Mouse (Mus musculus) stomach, embryonic 14.5 days (tissue): ENCODE measurements around the gene Id1. TPM values are rescaled to one million over a fixed set of nuclear protein-coding genes. Genes with fewer than 3 reads are reported as not detected.

Source experiments
- ATAC-seq: fragments of 200-750 bp; cut with Nextera tagmentation; 2 replicates; pipeline ENCODE4 v1.8.0; 2017; ENCODE audit warnings: low read depth, moderate TSS enrichment; ENCODE audit not compliant: insufficient number of reproducible peaks, insufficient read depth, low FRiP score
- H3K27ac ChIP-seq: fragments of 300-500 bp; sonication (generic); 2 replicates; pipeline ENCODE4 v1.5.1; 2014; ENCODE audit warnings: mild to moderate bottlenecking, low read length, moderate library complexity, mixed read lengths
- H3K27me3 ChIP-seq: fragments of 300-500 bp; sonication (generic); 2 replicates; pipeline ENCODE4 v1.6.1; 2014; ENCODE audit warnings: low read length, control low read depth, mixed read lengths; ENCODE audit not compliant: control insufficient read depth, insufficient read depth
- H3K36me3 ChIP-seq: fragments of 300-500 bp; sonication (generic); 2 replicates; pipeline ENCODE4 v1.6.1; 2014; ENCODE audit warnings: mild to moderate bottlenecking, control low read depth, low read length, moderate library complexity, mixed read lengths; ENCODE audit not compliant: control insufficient read depth, insufficient read depth
- H3K4me1 ChIP-seq: fragments of 300-500 bp; sonication (generic); 2 replicates; pipeline ENCODE4 v1.6.1; 2014; ENCODE audit warnings: low read length, control low read depth, mixed read lengths; ENCODE audit not compliant: control insufficient read depth, insufficient read depth
- H3K4me2 ChIP-seq: fragments of 300-500 bp; sonication (generic); replicated peaks from 2 replicates; pipeline ENCODE4 v1.6.1; 2014; ENCODE audit warnings: low read depth, low read length, control low read depth
- H3K4me3 ChIP-seq: fragments of 300-500 bp; sonication (generic); 2 replicates; pipeline ENCODE4 v1.5.1; 2014; ENCODE audit warnings: low read depth, low read length, control low read depth
- H3K9ac ChIP-seq: fragments of 300-500 bp; sonication (generic); replicated peaks from 2 replicates; pipeline ENCODE4 v1.6.1; 2014; ENCODE audit warnings: low read depth, mild to moderate bottlenecking, control low read depth, low read length, moderate library complexity, mixed read lengths
- H3K9me3 ChIP-seq: fragments of 300-500 bp; sonication (generic); 2 replicates; pipeline ENCODE4 v1.6.1; 2016; ENCODE audit warnings: low read depth, low read length, control low read depth; ENCODE audit not compliant: control insufficient read depth
- WGBS: fragments of 180-500 bp; shearing (Covaris S2); extraction: QIAGEN DNeasy Blood & Tissue Kit; methylation state at CpG from one replicate; pipeline ENCODE4 v1.1.7; 2014; 5-methylcytosine and 5-hydroxymethylcytosine counted together
- polyA plus RNA-seq: library from polyadenylated mRNA; unstranded; fragments of >200 nt; fragmentation: Nextera tagmentation; extraction: Ambion mirVana; gene quantifications from 2 replicates; pipeline ENCODE4 v1.2.1, GENCODE M21; 2014

The Id1 gene
- polyA plus RNA-seq, 1 experiment from 2014 or later = 147 TPM

- Histone ChIP-seq H3K27me3 (no peaks in the 10 kb centered on the region), H3K27ac (no peak overlapping the region), H3K36me3 (no peaks in the 10 kb centered on the region), H3K4me1 (peaks cover 17% of the 10 kb centered on the region; the same call in 1 of the 2 replicates), H3K4me2 (peak overlapping the region; percentile 19; the same call in 1 of the 2 replicates), H3K9ac (no peak overlapping the region), H3K4me3 (no peak overlapping the region), H3K9me3 (no peaks in the 10 kb centered on the region)
- WGBS = 11% methylated on average over 14 of the region's 14 CpGs
- ATAC-seq = no peak
Observed at GRCm38 (mm10) chr2:152764172-152765044, 28.4 kb downstream of the Id1 start.

GRCm38 (mm10) chr2:152765045-152765674 lies 29.1 kb downstream of the Id1 start:
- no peak overlapping the region for H3K27ac ChIP-seq
- H3K4me3 ChIP-seq = no peak overlapping the region
- 46% methylated on average over 7 of the region's 7 CpGs for WGBS
- H3K9ac ChIP-seq = no peak overlapping the region
- H3K4me2 ChIP-seq = no peak overlapping the region
- H3K27me3 ChIP-seq = no peaks in the 10 kb centered on the region
- H3K4me1 ChIP-seq = peaks cover 17% of the 10 kb centered on the region; the same call in 1 of the 2 replicates
- no peak for ATAC-seq
- no peaks in the 10 kb centered on the region for H3K36me3 ChIP-seq
- no peaks in the 10 kb centered on the region for H3K9me3 ChIP-seq

- no peak overlapping the region for H3K9ac ChIP-seq
- no peaks in the 10 kb centered on the region for H3K36me3 ChIP-seq
- H3K4me2 ChIP-seq = peak overlapping the region; percentile 29; the same call in 1 of the 2 replicates
- no peaks in the 10 kb centered on the region for H3K27me3 ChIP-seq
- peak; percentile 53; the same call in 1 of the 2 replicates for ATAC-seq
- H3K4me1 ChIP-seq = peaks cover 17% of the 10 kb centered on the region; the same call in 1 of the 2 replicates
- WGBS = 15% methylated on average over 25 of the region's 25 CpGs
- no peak overlapping the region for H3K27ac ChIP-seq
- H3K9me3 ChIP-seq = no peaks in the 10 kb centered on the region
- H3K4me3 ChIP-seq = no peak overlapping the region
Observed at GRCm38 (mm10) chr2:152766387-152767123, 30.5 kb downstream of the Id1 start.

GRCm38 (mm10) chr2:152767618-152768271 lies 31.7 kb downstream of the Id1 start:
- no peak overlapping the region for H3K4me3 ChIP-seq
- H3K4me2 ChIP-seq = no peak overlapping the region
- H3K9ac ChIP-seq = no peak overlapping the region
- H3K27me3 ChIP-seq = no peaks in the 10 kb centered on the region
- no peaks in the 10 kb centered on the region for H3K9me3 ChIP-seq
- ATAC-seq = peak; percentile 26; the same call in 1 of the 2 replicates
- H3K36me3 ChIP-seq = no peaks in the 10 kb centered on the region
- H3K27ac ChIP-seq = no peak overlapping the region
- peaks cover 17% of the 10 kb centered on the region; the same call in 1 of the 2 replicates for H3K4me1 ChIP-seq
- 55% methylated on average over 12 of the region's 12 CpGs for WGBS

GRCm38 (mm10) chr2:152769677-152770076 lies 33.6 kb downstream of the Id1 start:
- no peak overlapping the region for H3K27ac ChIP-seq
- peaks cover 10% of the 10 kb centered on the region; the same call in 1 of the 2 replicates for H3K4me1 ChIP-seq
- no peaks in the 10 kb centered on the region for H3K27me3 ChIP-seq
- no peak overlapping the region for H3K9ac ChIP-seq
- ATAC-seq = no peak
- H3K4me2 ChIP-seq = no peak overlapping the region
- no peak overlapping the region for H3K4me3 ChIP-seq
- no peaks in the 10 kb centered on the region for H3K9me3 ChIP-seq
- H3K36me3 ChIP-seq = no peaks in the 10 kb centered on the region
- 66% methylated on average over 7 of the region's 7 CpGs for WGBS

- Histone ChIP-seq H3K4me2 (no peak overlapping the region), H3K27ac (no peak overlapping the region), H3K4me3 (no peak overlapping the region), H3K4me1 (0 out of 2 replicates have a peak, but pooled peaks cover 6% of the 10 kb centered on the region), H3K27me3 (no peaks in the 10 kb centered on the region), H3K9me3 (no peaks in the 10 kb centered on the region), H3K9ac (no peak overlapping the region), H3K36me3 (no peaks in the 10 kb centered on the region)
- WGBS = 89% methylated on average over 9 of the region's 9 CpGs
- no peak for ATAC-seq
Observed at GRCm38 (mm10) chr2:152771571-152771970, 35.5 kb downstream of the Id1 start.

GRCm38 (mm10) chr2:152772231-152772630 lies 36.2 kb downstream of the Id1 start:
- no peak for ATAC-seq
- H3K4me1 ChIP-seq = no peaks in the 10 kb centered on the region
- 25% methylated on average over 1 of the region's 1 CpGs for WGBS

GRCm38 (mm10) chr2:152775357-152775756 lies 39.3 kb downstream of the Id1 start:
- 79% methylated on average over 4 of the region's 4 CpGs for WGBS
- ATAC-seq = no peak
- H3K9ac ChIP-seq = no peak overlapping the region

More at GRCm38 (mm10) chr2:152772231-152772630, 36.2 kb downstream of the Id1 start:
- H3K4me3 ChIP-seq = no peak overlapping the region
- H3K36me3 ChIP-seq = no peaks in the 10 kb centered on the region
- H3K9ac ChIP-seq = no peak overlapping the region
- no peak overlapping the region for H3K4me2 ChIP-seq
- no peaks in the 10 kb centered on the region for H3K9me3 ChIP-seq
- H3K27me3 ChIP-seq = no peaks in the 10 kb centered on the region
- H3K27ac ChIP-seq = no peak overlapping the region

More at GRCm38 (mm10) chr2:152775357-152775756, 39.3 kb downstream of the Id1 start:
- Histone ChIP-seq H3K36me3 (no peaks in the 10 kb centered on the region), H3K4me2 (no peak overlapping the region), H3K4me1 (no peaks in the 10 kb centered on the region), H3K27me3 (no peaks in the 10 kb centered on the region), H3K9me3 (no peaks in the 10 kb centered on the region), H3K27ac (no peak overlapping the region), H3K4me3 (no peak overlapping the region)
